Mouse (Mus musculus): ENCODE measurements around the gene Cpa5. TPM values are rescaled to one million over a fixed set of nuclear protein-coding genes. Genes with fewer than 3 reads are reported as not detected.

Cpa5 gene
- polyA plus RNA-seq, 1 experiment, result not detected

Other genes with a start within 250 kb of the Cpa5 start
- 35.2 TPM for gene Zc3hc1, start 220.0 kb upstream of the Cpa5 start, polyA plus RNA-seq (2012; fragmentation: generic; extraction: Trizol)
- gene Klhdc10, start 209.1 kb upstream of the Cpa5 start, polyA plus RNA-seq (2012; fragmentation: generic; extraction: Trizol), result 49.1 TPM
- 24.3 TPM for gene Tmem209, start 101.2 kb upstream of the Cpa5 start, polyA plus RNA-seq (2012; fragmentation: generic; extraction: Trizol)
- gene Ssmem1, start 101.2 kb upstream of the Cpa5 start, polyA plus RNA-seq (2012; fragmentation: generic; extraction: Trizol), result 0.05 TPM
- gene Cpa2, start 69.4 kb upstream of the Cpa5 start, polyA plus RNA-seq (2012; fragmentation: generic; extraction: Trizol), result not detected
- 0.01 TPM for gene Cpa4, start 42.6 kb upstream of the Cpa5 start, polyA plus RNA-seq (2012; fragmentation: generic; extraction: Trizol)
- gene Cpa1, start 28.2 kb downstream of the Cpa5 start, polyA plus RNA-seq (2012; fragmentation: generic; extraction: Trizol), result 0.29 TPM
- 5.5 TPM for gene Cep41, start 82.7 kb downstream of the Cpa5 start, polyA plus RNA-seq (2012; fragmentation: generic; extraction: Trizol)
- 6.3 TPM for gene Mest, start 112.5 kb downstream of the Cpa5 start, polyA plus RNA-seq (2012; fragmentation: generic; extraction: Trizol)